Mouse (Mus musculus) testis, adult 2 months (tissue): ENCODE measurements around the gene Stc2.

ENCODE experiments used
- CTCF ChIP-seq: fragments of 200-500 bp; IDR thresholded peaks from 2 replicates; pipeline ENCODE4 v1.5.1; 2012; ENCODE audit warnings: low read depth, mild to moderate bottlenecking, inconsistent platforms, low read length, moderate library complexity; ENCODE audit not compliant: control insufficient read depth, insufficient read depth, insufficient replicate concordance
- POLR2A ChIP-seq: fragments of 200-500 bp; IDR thresholded peaks from 2 replicates; pipeline ENCODE4 v1.6.1; 2012; ENCODE audit warnings: low read depth, mild to moderate bottlenecking, inconsistent platforms, low read length, moderate library complexity; ENCODE audit not compliant: control insufficient read depth

DNA sequence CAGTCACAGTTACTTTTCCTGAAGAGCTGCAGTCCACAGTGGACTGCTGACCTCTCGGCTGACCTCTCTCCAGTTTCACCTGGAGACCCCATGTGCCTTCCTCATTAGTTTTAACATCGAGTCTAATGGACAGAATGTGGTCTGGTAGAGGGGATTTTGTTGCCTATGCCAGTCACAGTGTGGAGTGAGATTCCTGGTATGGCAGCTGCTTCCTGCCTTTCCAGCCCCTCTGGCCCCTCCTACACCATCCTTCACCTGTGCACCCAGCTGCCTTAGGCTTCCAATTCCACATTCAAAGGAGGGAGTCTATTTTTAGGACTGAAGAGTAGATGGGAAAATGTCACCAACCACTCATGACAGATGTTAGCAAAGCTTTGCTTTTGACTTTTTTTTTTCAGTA, 28.7 kb upstream of the Stc2 start:
- TF ChIP-seq POLR2A: no peak
- no peak for TF ChIP-seq CTCF
